Mouse (Mus musculus): ENCODE results near the gene Ostf1.

The Ostf1 gene

GRCm38 (mm10) chr19:18567936-18568827, 63.4 kb downstream of the Ostf1 start:
- no peak for DNase-seq

DNA sequence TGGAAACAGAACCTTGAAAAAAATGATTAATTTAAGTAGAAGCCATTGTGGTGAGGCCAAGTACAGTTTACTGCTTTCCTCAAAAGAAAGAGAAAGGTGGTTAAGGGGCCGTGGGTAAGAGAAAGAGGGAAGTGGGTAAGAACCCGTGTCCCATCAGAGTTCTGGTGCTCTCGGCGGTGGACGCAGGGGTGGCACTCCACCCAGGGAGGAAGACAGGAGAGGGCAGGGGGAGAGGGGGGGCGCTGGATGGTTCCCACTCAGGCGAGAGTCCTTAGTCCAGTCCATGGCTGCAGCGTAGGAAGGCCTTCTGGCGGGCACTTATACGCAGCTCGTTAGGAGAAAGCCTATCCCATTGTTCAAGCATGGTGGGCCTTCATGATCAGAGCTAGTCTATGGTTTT, 64.1 kb downstream of the Ostf1 start:
- DNase-seq, result no peak

DNA sequence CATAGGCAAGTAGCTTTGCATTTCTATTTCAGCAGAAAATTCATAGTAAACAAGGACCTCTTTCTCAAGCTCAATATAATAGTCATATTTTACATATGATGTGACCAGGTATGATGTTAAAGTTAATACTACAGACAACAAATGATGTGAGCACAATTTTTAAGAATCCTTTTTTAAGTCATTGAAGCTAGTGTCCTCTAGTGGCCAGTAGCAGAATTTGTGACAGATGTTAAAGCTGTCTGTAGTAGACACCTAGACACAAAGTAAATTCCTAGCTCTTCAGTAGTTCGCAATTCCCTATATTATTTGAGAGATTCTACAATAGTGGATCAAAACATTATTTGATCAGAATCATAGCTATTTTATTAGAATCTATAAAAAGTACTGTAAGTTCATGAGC, 73.9 kb downstream of the Ostf1 start:
- DNase-seq, result no peak

- no peak for DNase-seq
Measured at GRCm38 (mm10) chr19:18555645-18556044, 76.0 kb downstream of the Ostf1 start.

DNA sequence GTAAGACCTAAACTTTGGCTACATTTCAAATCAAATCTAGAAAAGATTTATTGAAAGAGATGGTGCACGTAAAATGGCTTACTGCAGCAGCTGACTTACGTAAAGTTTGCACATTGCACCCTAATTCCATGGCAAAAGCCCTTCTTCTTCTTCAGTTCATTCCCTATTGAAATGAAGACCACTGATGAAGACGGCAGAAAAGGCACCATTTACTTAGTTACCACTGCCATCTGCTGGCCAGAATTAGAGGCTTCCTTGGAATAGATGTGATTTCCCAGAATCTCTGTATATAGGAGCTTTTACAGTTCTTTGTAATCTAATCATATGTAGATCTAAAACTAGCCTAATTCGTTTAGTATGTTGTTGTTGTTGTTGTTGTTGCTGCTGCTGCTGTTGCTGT, 83.0 kb downstream of the Ostf1 start:
- DNase-seq, result peak; percentile 78 to 79

Data from kidney, postnatal 4 days (tissue).